Mouse (Mus musculus): ENCODE results near the gene Pemt. TPM values are rescaled to one million over a fixed set of nuclear protein-coding genes. Genes with fewer than 3 reads are reported as not detected.

The Pemt gene
- total RNA-seq (2021): 1 to 10 TPM; 4.7 to 5.7 TPM
- long read RNA-seq, experiment 1, partial matches to known transcripts: 0 of 6 reads
- long read RNA-seq, experiment 1, other reads (novel, unspliced or antisense): 6 of 6 reads
- long read RNA-seq, experiment 2, partial matches to known transcripts: 1 of 3 reads
- long read RNA-seq, experiment 2, other reads (novel, unspliced or antisense): 1 of 3 reads

DNA sequence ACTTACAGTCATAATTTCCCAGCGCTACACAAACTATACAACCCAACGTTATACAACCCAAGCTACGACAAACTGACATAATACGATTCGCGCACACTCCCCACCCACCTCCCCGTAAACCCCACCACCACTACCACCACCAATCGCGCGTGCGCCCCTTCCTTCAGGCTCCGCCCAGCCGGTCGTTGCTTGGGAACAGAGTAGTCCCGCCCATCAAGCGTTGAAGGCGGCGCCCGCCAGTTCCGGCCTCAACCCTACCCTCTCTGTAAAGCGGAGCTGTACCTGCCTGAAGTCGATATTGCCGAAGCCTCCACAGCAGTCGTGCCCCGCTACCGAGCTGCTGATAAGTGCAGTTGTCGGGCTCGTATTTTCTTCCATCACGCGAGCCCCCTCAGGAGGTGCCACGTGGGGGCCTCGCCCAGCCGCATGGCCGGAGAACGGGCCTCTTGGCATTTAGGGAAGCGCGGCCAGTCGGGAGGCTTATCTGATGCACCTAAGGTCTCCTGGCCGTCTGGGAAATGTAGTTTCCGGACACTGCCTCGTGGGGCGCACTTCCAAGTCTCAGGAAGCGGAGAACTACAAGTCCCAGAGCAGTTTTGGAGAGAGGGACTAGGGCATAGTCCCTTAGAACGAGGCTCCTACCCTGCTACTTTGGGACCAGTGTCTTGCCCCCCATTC lies at the start of gene Pemt:
TSS of gene Pemt (minus strand) at position 432 of the 678 bp plus-strand sequence.
- DNase-seq: peak; percentile 93 to 96
- intact Hi-C loops (cut with DNase I): no loop called here

DNA sequence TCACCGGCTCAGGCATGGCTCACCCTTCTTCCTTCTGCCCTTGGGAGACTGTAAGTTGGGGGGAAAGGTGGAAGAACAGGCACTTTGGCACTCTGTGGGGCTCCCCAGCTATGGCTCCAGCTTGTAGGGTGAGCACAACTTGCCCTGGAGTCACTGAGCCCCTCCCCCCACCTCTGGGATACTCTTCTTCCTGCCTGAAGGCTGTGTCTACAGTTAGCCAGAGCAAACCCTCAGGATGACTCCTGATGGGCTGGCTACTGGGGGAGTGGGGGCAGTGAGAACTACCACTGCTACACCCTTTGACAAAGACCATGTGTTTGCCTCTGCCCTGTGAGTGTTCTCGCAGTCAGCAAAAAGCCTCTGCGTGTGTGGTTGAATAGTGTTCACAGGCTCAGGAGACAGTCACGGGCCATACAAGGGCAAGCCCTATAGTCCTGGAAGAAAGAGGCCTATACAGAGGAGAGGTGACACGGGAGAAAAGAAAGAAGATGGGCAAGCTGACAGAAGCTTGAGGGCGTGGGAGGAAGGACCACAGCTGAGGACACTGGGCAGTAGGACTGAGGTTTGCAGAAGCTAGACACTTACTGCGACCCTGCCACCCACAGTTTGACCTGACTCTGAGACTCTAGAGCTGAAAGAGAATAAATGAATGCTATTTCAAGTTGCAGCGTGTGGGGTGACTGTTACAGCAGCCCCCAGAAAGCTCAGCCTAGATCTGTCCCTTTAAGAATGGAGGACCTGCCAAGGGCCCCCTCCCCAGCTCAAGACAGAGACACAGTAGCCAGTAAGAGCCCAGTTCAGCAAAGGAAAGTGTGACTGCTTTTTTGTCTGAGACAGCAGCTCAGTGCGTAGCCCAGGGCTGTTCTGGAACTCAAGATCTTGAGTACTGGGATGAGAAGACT lies 48.9 kb upstream of the Pemt start:
- intact Hi-C loops (cut with DNase I): loop anchor here (5.0 kb wide), 1 partner anchor 312 kb away; no protein-coding TSS in a partner anchor
- no peak for DNase-seq

DNA sequence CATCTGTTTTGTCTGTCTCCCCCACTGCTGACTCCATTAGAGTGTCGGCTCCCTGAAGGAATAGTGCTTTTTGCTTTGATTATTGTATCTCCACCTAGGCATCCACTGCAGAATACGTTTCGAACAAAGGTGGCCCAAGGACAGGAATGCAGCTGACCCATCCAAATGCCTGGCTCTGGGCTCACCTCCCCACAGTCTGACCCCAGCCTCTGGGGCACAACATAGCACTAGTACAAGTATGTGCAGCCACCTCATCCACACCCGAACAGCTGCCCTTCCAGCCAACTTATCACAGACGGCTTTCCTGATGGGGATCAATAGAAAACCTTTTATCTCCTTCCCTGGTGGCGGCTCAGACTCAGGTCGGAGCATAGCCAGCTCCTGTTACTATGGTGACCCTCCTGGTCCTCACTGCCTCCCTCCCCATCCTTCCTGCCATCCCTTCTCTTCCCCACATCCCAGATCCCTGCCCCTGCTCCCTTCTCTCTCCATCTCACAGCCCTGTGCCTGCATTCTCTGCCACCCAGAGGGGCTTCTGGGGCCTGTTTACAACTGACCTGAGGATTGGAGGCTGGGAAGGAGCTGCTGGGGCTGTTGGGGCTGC lies 47.8 kb upstream of the Pemt start:
- intact Hi-C loops (cut with DNase I): no loop called here

DNA sequence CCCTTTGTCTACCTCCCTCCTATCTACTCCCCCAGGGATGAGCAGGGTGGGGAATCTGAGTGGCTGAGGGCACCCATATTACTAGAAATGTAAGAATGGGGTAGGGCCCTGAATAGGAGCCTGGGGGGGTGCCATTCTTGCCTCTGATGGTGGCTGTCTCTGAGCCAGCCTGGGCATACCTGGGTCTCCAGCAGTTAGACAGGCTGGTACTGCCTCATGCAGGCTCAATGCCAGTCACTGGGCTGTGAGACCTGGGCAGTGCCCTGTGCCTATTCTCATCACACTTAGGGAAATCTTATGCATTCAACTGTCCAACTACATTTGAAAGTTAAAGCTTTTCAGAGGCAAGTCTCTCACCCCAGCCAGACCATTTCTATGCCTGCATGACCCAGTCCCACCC lies 46.9 kb upstream of the Pemt start:
- DNase-seq: no peak
- intact Hi-C loops (cut with DNase I): no loop called here

More for the DNA sequence above, 47.8 kb upstream of the Pemt start:
- DNase-seq: no peak

DNA sequence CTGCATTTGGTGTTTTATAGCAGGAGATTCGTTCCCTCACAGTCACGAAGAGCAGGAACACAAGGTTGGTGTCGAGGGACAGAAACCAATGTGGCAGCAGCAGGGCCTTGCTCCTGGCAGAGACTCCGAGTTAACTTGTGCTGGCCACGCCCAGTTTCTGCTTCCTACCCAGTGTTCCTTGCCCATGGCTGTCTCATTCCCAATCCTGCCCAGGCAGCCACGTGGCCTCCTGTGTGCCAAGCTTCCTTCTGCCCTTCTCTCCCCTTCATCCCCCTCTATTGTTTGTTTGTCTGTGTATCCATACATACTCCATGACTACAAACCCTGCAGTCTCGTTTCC lies 45.1 kb upstream of the Pemt start:
- intact Hi-C loops (cut with DNase I): no loop called here
- DNase-seq: no peak

GRCm38 (mm10) chr11:60090696-60091421 lies 44.6 kb upstream of the Pemt start:
- no peak for DNase-seq
- intact Hi-C loops (cut with DNase I): no loop called here

GRCm38 (mm10) chr11:60088947-60089346 lies 42.7 kb upstream of the Pemt start:
- intact Hi-C loops (cut with DNase I): no loop called here
- no peak for DNase-seq

DNA sequence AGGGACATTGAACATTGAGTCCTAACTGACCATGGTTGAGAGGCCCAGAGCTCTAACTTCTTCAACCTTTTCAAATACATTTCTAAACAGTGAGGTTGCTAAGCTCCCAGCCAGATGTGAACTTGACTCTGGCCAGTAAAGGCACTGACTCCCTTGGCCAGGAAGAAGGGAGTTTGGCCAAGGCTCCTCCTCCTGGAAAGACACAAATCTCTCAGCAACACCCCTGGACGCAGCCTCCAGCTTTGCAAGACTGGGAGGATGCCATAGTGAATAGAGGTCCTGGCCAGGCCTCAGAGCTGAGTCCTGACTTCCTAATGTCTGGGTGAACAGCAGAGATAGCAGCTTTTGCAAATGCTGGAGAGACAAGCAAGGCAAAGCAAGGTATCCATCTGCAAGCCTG lies 40.4 kb upstream of the Pemt start:
- DNase-seq: peak in 1 of 2 experiments; percentile 41
- intact Hi-C loops (cut with DNase I): no loop called here

- no peak for DNase-seq
Measured at GRCm38 (mm10) chr11:60084589-60084988, 38.3 kb upstream of the Pemt start.

DNA sequence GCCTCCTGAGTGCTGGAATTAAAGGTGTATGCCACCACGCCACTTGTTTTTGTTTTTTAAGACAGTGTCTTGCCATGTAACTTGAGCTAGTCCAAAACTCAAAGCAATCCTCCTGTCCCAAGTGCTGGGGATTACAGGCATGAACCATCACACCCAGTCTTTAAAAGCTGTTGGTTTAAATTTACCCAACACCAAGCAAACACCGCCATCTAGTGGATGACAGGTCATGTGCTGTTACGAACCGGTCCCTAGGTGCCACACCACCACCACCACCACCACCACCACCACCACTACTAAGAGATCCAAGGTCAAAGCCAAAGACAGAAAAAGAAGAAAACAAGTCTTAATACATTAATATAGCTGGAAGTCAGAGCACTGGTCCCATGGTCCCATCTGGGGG lies 30.5 kb upstream of the Pemt start:
- peak in 1 of 2 experiments; percentile 50 for DNase-seq
- intact Hi-C loops (cut with DNase I): loop anchor here (1.0 kb wide), 1 partner anchor 196 kb away; no protein-coding TSS in a partner anchor

More at GRCm38 (mm10) chr11:60084589-60084988, 38.3 kb upstream of the Pemt start:
- intact Hi-C loops (cut with DNase I): no loop called here

DNA sequence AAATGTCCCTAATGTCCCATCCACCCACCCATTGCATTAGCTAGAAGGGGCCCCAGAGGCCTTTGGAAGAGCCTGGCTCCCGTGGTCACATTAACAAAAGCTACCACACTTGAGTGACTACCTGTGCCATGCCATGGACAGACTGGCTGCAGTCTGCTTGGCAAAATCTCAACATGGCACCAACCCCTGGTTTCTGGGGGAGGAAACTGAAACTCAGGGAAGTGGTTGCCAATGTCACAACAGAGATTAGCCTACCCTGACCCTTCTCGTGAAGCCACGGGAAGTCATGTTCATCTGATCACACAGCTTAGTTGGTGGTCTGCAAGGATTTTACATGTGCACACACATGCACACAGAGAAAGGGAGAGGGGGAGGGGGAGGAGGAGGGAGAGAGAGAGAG lies 29.9 kb upstream of the Pemt start:
- no peak for DNase-seq
- intact Hi-C loops (cut with DNase I): no loop called here

DNA sequence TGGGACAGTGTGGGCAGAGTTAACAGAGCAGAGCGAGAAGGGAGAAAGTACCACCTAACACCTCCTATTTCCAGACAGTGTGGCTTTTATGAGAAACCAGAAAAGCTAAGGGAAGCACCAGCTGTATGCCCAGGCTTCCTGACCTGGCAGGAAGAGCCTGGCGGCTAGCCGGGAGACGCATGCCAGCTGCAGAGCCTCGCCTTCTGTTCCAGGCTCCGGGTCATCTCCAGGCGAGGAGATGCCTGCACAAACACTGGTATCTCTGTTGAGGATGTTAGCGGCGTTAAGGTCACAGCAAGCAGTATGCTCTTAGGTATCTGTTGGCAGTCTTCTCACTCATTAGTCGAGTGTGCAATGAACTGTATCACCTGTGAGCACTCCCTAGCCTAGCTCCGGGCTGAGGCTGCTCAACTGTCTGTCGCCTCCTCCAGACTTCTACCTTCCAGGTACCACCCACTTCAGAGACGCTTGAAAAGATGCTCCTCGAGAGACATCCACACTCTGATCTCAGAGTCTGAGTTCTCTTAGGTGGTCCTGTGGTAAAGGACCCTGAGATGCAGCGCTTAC lies 27.7 kb upstream of the Pemt start:
- intact Hi-C loops (cut with DNase I): loop anchor here (5.0 kb wide), 1 partner anchor 107 kb away; no protein-coding TSS in a partner anchor
- DNase-seq: peak; percentile 42 to 49

- DNase-seq: no peak
- intact Hi-C loops (cut with DNase I): loop anchor here (5.0 kb wide), 1 partner anchor 106 kb away; no protein-coding TSS in a partner anchor
Measured at GRCm38 (mm10) chr11:60073121-60073520, 26.8 kb upstream of the Pemt start.

DNA sequence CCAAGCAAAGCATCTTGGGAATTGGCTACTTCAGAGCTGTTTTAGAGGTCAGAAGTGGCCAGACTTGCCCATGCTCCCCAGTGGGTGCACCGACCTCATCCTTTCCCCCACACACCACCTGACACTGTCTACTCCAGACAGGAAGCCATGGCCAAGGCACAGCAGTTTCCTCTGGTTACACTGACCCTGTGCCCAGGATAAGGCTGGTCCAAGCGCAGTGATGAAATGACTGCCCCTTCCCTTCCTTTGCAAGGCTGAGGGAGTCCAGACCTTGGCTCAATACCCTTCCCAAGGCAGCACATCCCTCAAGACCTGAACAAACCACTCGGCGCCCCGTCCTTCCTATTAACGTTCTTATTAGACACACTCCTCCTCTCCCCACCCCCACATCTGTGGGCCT lies 24.9 kb upstream of the Pemt start:
- intact Hi-C loops (cut with DNase I): loop anchor here (5.0 kb wide), 1 partner anchor 104 kb away; no protein-coding TSS in a partner anchor
- no peak for DNase-seq

- intact Hi-C loops (cut with DNase I): loop anchor here (5.0 kb wide), 1 partner anchor 103 kb away; no protein-coding TSS in a partner anchor
- peak in 1 of 2 experiments; percentile 41 for DNase-seq
Measured at GRCm38 (mm10) chr11:60070599-60070998, 24.3 kb upstream of the Pemt start.

DNA sequence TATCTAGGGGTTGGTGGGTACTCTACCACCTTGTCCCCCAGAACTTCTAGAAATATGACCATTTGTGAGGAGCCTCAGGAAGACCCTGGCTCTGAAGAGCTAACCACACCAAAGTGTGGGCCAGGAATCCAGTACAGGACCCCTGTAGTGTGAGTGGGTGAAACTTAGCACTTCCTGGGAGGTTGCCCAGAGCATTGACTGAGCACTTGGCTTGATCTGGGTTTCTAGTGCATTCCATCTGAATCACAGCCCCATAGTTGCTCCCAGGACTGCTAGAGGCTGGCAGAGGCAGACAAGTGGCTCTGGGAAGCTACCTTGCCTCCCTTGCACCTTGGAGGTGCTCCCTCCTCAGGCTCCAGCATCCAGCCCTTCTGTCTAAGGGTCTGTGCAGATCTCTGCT lies 22.3 kb upstream of the Pemt start:
- intact Hi-C loops (cut with DNase I): no loop called here
- DNase-seq: no peak

DNA sequence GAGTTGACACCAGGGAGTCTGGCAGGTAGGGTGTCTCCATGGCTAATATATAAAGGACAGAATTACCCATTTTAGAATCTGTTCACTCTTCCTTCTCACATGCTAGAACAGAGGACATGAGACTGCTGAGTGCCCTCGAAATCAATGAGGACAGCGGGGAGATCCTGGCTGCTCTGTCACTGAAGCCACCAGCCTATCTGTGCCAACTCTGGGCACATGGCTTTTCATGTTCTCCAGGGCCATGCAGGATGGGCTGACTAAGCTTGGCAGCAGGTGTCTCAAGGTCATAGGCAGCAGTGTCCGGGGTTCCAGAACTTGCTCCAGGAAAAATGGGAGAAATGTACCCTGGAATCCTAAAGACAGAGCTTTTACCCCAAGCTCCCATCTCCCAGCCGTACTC lies 21.4 kb upstream of the Pemt start:
- no peak for DNase-seq
- intact Hi-C loops (cut with DNase I): no loop called here

DNA sequence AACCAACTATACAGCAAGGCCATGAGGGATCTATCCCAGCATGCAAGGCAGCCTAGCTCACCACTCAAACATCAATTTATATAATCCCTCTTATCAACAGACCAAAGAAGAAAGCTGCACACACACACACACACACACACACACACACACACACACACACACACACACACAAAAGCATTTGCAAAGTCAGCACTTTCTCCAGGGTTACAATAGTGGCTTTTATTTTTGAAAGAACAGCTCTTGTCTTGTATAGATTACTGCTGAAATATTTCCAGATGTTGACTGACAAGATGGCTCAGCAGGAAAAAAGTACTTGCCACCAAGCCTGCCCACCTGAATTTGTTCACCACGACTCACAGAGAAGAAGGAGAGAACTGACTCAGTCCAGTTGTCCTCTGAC lies 19.0 kb upstream of the Pemt start:
- DNase-seq: no peak
- intact Hi-C loops (cut with DNase I): no loop called here

GRCm38 (mm10) chr11:60061504-60062006 lies 15.3 kb upstream of the Pemt start:
- no peak for DNase-seq
- intact Hi-C loops (cut with DNase I): no loop called here
